Mouse (Mus musculus) stomach, embryonic 16.5 days (tissue): Measurements from ENCODE around the gene Olfr845. TPM values are rescaled to one million over a fixed set of nuclear protein-coding genes. Genes with fewer than 3 reads are reported as not detected.

Experiments used
- ATAC-seq: fragments of 200-750 bp; cut with Nextera tagmentation; 2 replicates; pipeline ENCODE4 v1.8.0; 2017; ENCODE audit warnings: moderate number of reproducible peaks, moderate TSS enrichment; ENCODE audit not compliant: insufficient read depth, low FRiP score
- H3K27ac ChIP-seq: fragments of 300-500 bp; sonication (generic); 2 replicates; pipeline ENCODE4 v1.5.1; 2014; ENCODE audit warnings: low read length
- H3K27me3 ChIP-seq: fragments of 300-500 bp; sonication (generic); 2 replicates; pipeline ENCODE4 v1.6.1; 2014; ENCODE audit warnings: low read length, control low read depth, mixed read lengths; ENCODE audit not compliant: control insufficient read depth, insufficient read depth
- H3K36me3 ChIP-seq: fragments of 300-500 bp; sonication (generic); 2 replicates; pipeline ENCODE4 v1.6.1; 2014; ENCODE audit warnings: low read length; ENCODE audit not compliant: control insufficient read depth, insufficient read depth
- H3K4me1 ChIP-seq: fragments of 300-500 bp; sonication (generic); 2 replicates; pipeline ENCODE4 v1.6.1; 2014; ENCODE audit warnings: low read length, control low read depth, mixed read lengths; ENCODE audit not compliant: control insufficient read depth, insufficient read depth
- H3K4me2 ChIP-seq: fragments of 300-500 bp; sonication (generic); 2 replicates; pipeline ENCODE4 v1.6.1; 2014; ENCODE audit warnings: low read depth, low read length, mixed read lengths
- H3K4me3 ChIP-seq: fragments of 300-500 bp; sonication (generic); replicated peaks from 2 replicates; pipeline ENCODE4 v1.5.1; 2014; ENCODE audit warnings: mild to moderate bottlenecking, low read length
- H3K9ac ChIP-seq: fragments of 300-500 bp; sonication (generic); 2 replicates; pipeline ENCODE4 v1.6.1; 2014; ENCODE audit warnings: low read length
- H3K9me3 ChIP-seq: fragments of 300-500 bp; sonication (generic); replicated peaks from 2 replicates; pipeline ENCODE4 v1.6.1; 2016; ENCODE audit warnings: low read length, control low read depth; ENCODE audit not compliant: control insufficient read depth
- WGBS: fragments of 180-500 bp; shearing (Covaris S2); extraction: QIAGEN DNeasy Blood & Tissue Kit; methylation state at CpG from one replicate; pipeline ENCODE4 v1.1.7; 2014; 5-methylcytosine and 5-hydroxymethylcytosine counted together
- polyA plus RNA-seq: library from polyadenylated mRNA; unstranded; fragments of >200 nt; fragmentation: Nextera tagmentation; extraction: Ambion mirVana; gene quantifications from 2 replicates; pipeline ENCODE4 v1.2.1, GENCODE M21; 2015

Olfr845 gene
- not detected in 2 replicates for polyA plus RNA-seq

DNA sequence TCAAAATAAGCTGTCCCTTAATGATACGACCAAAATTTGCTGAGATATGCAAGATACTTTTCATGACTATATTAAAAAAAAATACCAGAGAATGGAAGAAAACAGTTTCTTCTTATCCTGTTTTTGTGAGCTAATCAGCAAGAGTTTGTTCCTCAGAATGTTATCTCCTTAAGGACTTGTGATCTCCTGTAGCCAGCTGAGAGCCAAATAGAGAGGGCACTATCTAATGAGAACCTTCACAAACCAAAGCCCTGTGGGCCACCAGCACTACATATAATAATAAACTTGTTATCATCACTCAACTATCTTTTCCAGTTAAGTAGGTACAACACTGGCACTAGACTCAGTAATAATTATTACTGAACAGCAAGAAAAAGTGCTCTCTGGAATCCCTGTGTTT lies at the start of gene Olfr845:
Gene Olfr845, plus strand, starts transcription at position 301 of the 400 bp plus-strand sequence.
- Histone ChIP-seq H3K4me2 (no peak within 1 kb of the TSS), H3K36me3 (no peaks in the 10 kb centered on the region), H3K9me3 (no peaks in the 10 kb centered on the region), H3K27me3 (no peaks in the 10 kb centered on the region), H3K27ac (no peak within 1 kb of the TSS), H3K4me1 (no peaks in the 10 kb centered on the region), H3K4me3 (no peak within 1 kb of the TSS), H3K9ac (no peak within 1 kb of the TSS)
- no peak for ATAC-seq
- 70% methylated on average over 1 of the region's 1 CpGs for WGBS

DNA sequence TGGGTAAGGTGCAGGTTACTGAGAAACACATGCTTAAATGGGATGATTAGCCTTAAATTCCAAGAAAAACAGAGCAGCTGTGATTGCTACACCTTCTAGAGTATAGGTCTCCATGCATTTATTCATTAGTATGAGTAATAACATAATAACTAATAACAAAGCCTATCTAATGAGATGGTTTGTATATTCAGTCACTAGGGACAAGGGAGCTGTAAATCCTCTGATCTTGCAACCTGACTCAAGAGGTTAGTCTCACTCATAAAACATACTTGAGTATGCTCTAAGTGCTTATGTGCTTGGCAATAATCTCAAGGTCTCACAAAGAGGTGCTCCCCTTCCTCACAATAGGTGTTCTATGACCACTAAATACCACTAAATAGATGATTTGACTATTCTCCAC lies 20.2 kb upstream of the Olfr845 start, which contains the start of gene Olfr844:
Gene Olfr844, plus strand, starts transcription at position 301 of the 400 bp plus-strand sequence.
- no peak within 1 kb of the TSS for H3K4me2 ChIP-seq
- H3K27ac ChIP-seq: no peak within 1 kb of the TSS
- no peaks in the 10 kb centered on the region for H3K27me3 ChIP-seq
- H3K4me3 ChIP-seq: no peak within 1 kb of the TSS
- peaks cover 3% of the 10 kb centered on the region; the same call in 1 of the 2 replicates for H3K9me3 ChIP-seq
- ATAC-seq: no peak
- no peaks in the 10 kb centered on the region for H3K4me1 ChIP-seq
- H3K9ac ChIP-seq: no peak within 1 kb of the TSS
- H3K36me3 ChIP-seq: no peaks in the 10 kb centered on the region

GRCm38 (mm10) chr9:19363905-19364304 lies 27.6 kb downstream of the Olfr845 start, which contains the start of gene Olfr846:
Olfr846 (minus strand) TSS chr9:19364005.
- 40% methylated on average over 1 of the region's 1 CpGs for WGBS

DNA sequence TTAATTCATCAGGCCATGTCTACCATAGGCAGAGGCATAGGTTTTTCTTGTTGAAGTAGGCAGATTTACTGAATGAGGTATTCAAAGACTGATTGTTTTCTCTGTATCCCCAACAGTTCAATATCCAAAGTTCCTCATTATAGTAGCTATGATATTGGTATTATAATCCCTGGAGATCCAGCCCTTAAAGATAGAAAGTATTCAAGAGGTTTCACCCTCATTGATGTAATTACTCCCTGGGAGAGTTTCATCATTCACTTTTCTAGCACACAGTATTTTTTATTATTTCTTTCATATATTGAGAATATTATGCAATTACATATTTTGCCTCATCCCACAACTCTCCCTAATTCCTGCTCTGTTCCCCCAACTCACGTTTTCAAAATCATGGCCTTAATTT lies 42.3 kb downstream of the Olfr845 start, which contains the start of gene Olfr847:
Gene Olfr847, minus strand, starts transcription at position 101 of the 400 bp plus-strand sequence.
- WGBS: 67% methylated on average over 1 of the region's 1 CpGs

More at GRCm38 (mm10) chr9:19363905-19364304, 27.6 kb downstream of the Olfr845 start, which contains the start of gene Olfr846:
- Histone ChIP-seq H3K4me2 (no peak within 1 kb of the TSS), H3K9ac (no peak within 1 kb of the TSS), H3K4me1 (no peaks in the 10 kb centered on the region), H3K4me3 (no peak within 1 kb of the TSS), H3K27me3 (no peaks in the 10 kb centered on the region), H3K9me3 (peaks cover 5% of the 10 kb centered on the region; the same call in 1 of the 2 replicates), H3K36me3 (no peaks in the 10 kb centered on the region), H3K27ac (no peak within 1 kb of the TSS)
- ATAC-seq: no peak

More for the DNA sequence above, 42.3 kb downstream of the Olfr845 start, which contains the start of gene Olfr847:
- no peaks in the 10 kb centered on the region for H3K4me1 ChIP-seq
- no peaks in the 10 kb centered on the region for H3K36me3 ChIP-seq
- H3K9ac ChIP-seq: no peak within 1 kb of the TSS
- H3K9me3 ChIP-seq: no peaks in the 10 kb centered on the region
- H3K4me3 ChIP-seq: no peak within 1 kb of the TSS
- H3K4me2 ChIP-seq: no peak within 1 kb of the TSS
- no peak within 1 kb of the TSS for H3K27ac ChIP-seq
- H3K27me3 ChIP-seq: no peaks in the 10 kb centered on the region
- ATAC-seq: no peak

Other genes with a start within 250 kb of the Olfr845 start
- gene Olfr836, start 216.1 kb upstream of the Olfr845 start, polyA plus RNA-seq: not detected in 2 replicates
- not detected in 2 replicates for gene Olfr837, start 200.1 kb upstream of the Olfr845 start, polyA plus RNA-seq
- gene Olfr839-ps1, start 159.1 kb upstream of the Olfr845 start, polyA plus RNA-seq: not detected in 2 replicates
- gene Olfr843, start 84.5 kb upstream of the Olfr845 start, polyA plus RNA-seq: not detected in 2 replicates
- not detected in 2 replicates for gene Olfr844, start 20.1 kb upstream of the Olfr845 start, polyA plus RNA-seq
- not detected in 2 replicates for gene Olfr846, start 27.5 kb downstream of the Olfr845 start, polyA plus RNA-seq
- gene Olfr847, start 42.2 kb downstream of the Olfr845 start, polyA plus RNA-seq: not detected in 2 replicates
- gene Olfr849, start 103.8 kb downstream of the Olfr845 start, polyA plus RNA-seq: not detected in 2 replicates
- not detected in 2 replicates for gene Olfr850, start 141.8 kb downstream of the Olfr845 start, polyA plus RNA-seq
- gene Olfr851, start 156.8 kb downstream of the Olfr845 start, polyA plus RNA-seq: not detected in 2 replicates
- gene Olfr853, start 204.6 kb downstream of the Olfr845 start, polyA plus RNA-seq: not detected in 2 replicates
- gene Olfr854, start 230.9 kb downstream of the Olfr845 start, polyA plus RNA-seq: not detected in 2 replicates
- not detected in 2 replicates for gene Olfr855, start 246.2 kb downstream of the Olfr845 start, polyA plus RNA-seq